Mouse (Mus musculus): ENCODE data around the gene Zbtb38.

DNA sequence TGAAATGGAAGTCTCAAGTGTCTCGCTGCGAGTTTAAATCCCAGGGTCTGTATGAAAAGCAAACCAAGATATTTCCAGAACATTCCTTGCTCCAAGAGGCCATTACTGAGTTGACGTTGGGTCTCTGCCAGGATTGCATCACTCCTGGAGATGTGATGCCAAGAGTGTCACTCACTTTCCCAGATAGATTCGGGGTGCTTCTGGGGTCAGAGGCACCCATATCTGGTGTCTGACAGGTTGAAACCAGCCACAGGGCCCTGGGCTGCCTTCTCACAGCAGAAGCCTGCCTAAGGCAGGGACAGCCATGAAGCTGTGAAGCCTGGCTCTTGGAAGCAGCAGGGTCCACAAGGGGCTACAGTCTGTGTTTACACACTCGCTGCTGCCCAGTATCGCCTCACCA, 24.9 kb downstream of the Zbtb38 start:
- TF ChIP-seq CTCF (conservative IDR thresholded peaks at IDR 0.05; ENCODE audit: low read length) (no peak), NANOG (IDR thresholded peaks at IDR 0.05; ENCODE audit: borderline replicate concordance, low read length) (no peak)

Data from E14TG2a.4 (cell line).